Mouse (Mus musculus) ES-Bruce4 (cell line): ENCODE data around the gene Ei24. TPM values are rescaled to one million over a fixed set of nuclear protein-coding genes. Genes with fewer than 3 reads are reported as not detected.

Experiments
- H3K27ac ChIP-seq: 2 replicates; pipeline ENCODE4 v1.5.1; 2012; ENCODE audit warnings: low read length, inconsistent platforms; ENCODE audit not compliant: insufficient read depth
- H3K27me3 ChIP-seq: 2 replicates; pipeline ENCODE4 v1.6.1; 2012; ENCODE audit warnings: mild to moderate bottlenecking, low read length, inconsistent platforms; ENCODE audit not compliant: control insufficient read depth, poor library complexity, insufficient read depth, severe bottlenecking
- H3K36me3 ChIP-seq: 2 replicates; pipeline ENCODE4 v1.6.1; 2012; ENCODE audit warnings: inconsistent platforms, mild to moderate bottlenecking, low read length, moderate library complexity; ENCODE audit not compliant: control insufficient read depth, poor library complexity, insufficient read depth, severe bottlenecking
- H3K4me1 ChIP-seq: one replicate; pipeline ENCODE4 v1.8.1; 2011; ENCODE audit warnings: low read length; ENCODE audit not compliant: control insufficient read depth, insufficient read depth
- H3K4me3 ChIP-seq: 2 replicates; pipeline ENCODE4 v1.5.1; 2011; ENCODE audit warnings: low read depth, mild to moderate bottlenecking, low read length
- H3K9ac ChIP-seq: 2 replicates; pipeline ENCODE4 v1.6.1; 2012; ENCODE audit warnings: low read depth, mild to moderate bottlenecking, inconsistent platforms; ENCODE audit not compliant: poor library complexity, severe bottlenecking
- H3K9me3 ChIP-seq: replicated peaks from 2 replicates; pipeline ENCODE4 v1.6.1; 2012; ENCODE audit warnings: mild to moderate bottlenecking, low read length, inconsistent platforms; ENCODE audit not compliant: control insufficient read depth, poor library complexity, insufficient read depth, severe bottlenecking
- CTCF ChIP-seq: IDR thresholded peaks from one replicate; pipeline ENCODE4 v1.8.1; 2011; ENCODE audit warnings: low read depth, low read length
- EP300 ChIP-seq: IDR thresholded peaks from 2 replicates; pipeline ENCODE4 v1.6.1; 2011; ENCODE audit warnings: low read depth, low read length; ENCODE audit not compliant: insufficient read depth
- POLR2A ChIP-seq: IDR thresholded peaks from one replicate; pipeline ENCODE4 v1.8.1; 2011; ENCODE audit warnings: low read length; ENCODE audit not compliant: insufficient read depth
- polyA plus RNA-seq: library from polyadenylated mRNA; stranded (reverse); fragments of >200 nt; gene quantifications from 2 replicates; pipeline ENCODE4 v1.2.4, GENCODE M21; 2011; ENCODE audit warnings: low read depth; ENCODE audit not compliant: missing spikeins, insufficient read depth, insufficient read length

Gene Ei24
- polyA plus RNA-seq, 1 experiment, result 165 TPM

DNA sequence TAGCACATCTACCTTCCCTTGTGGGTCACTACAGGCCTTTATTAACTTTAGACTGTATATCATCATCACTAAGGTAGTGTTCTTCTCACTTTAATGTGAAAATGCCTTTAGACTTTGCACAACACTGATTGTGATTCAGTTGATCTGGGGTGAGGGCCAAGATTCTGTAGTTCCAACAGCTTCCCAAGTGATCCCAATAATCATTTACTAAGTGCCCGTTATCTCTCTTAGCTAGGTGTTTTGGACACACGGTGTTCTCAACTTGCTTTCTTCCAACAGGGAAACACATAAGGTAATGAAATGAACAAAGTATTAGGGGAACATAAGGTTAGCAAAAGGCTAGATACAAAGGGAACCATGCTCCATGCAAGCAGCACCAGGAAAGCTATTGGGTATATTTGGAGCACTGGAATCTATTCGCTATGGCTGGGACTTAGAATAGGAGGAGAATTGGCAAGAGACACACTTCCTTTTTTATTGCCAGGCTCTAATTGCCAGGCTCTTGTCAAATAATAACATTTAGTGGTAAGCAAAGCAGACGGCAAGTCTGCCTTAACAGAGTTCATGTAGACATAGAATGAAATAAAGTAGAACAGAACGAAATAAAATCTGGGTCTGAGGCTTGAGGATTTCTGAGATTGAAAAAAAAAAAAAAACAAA lies 11.1 kb upstream of the Ei24 start:
- H3K36me3 ChIP-seq, result no peaks in the 10 kb centered on the region; the same call in 1 of the 2 replicates
- no peak overlapping the region for H3K27ac ChIP-seq
- no peak overlapping the region for H3K4me3 ChIP-seq
- peaks cover 7% of the 10 kb centered on the region for H3K4me1 ChIP-seq
- TF ChIP-seq POLR2A (no peak), CTCF (no peak), EP300 (no peak)
- no peak overlapping the region for H3K9ac ChIP-seq
- H3K27me3 ChIP-seq, result no peaks in the 10 kb centered on the region
- no peaks in the 10 kb centered on the region for H3K9me3 ChIP-seq

DNA sequence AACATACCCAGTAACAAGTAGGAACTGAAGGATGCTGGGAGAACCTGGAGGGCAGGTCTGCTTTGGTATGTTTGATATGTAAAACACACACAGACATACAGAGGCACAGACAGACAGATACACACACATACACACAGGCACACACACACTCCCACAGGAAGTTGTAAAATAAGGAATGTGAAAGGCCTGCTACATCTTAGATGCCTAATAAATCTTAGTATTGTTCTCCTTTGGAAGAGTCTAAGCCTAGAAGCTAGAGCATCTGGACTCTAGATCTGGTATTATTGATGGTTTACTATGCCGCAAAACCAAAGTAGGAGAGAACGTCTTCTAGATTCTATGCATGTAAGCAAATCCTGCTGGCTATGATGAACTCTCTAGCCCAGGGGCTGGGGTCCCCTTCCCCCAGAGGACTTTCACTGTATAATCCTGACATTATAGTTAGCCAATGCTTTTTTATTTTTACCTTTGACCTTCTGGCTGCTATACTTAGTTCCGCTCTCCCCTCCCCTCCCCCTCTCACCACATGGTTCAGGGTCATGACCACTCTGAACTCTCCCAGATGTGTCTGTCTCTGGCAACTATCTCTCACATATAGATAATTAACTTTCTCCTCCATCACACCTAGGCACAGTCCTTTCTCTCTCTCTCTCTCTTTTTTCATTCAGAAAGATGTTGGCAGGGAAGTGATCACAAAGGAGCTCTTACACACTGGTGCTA lies 8.2 kb upstream of the Ei24 start:
- no peaks in the 10 kb centered on the region for H3K27me3 ChIP-seq
- 0 out of 2 replicates have a peak overlapping the region, but pooled peaks have one; percentile 18 for H3K9ac ChIP-seq
- H3K4me3 ChIP-seq, result no peak overlapping the region
- TF ChIP-seq CTCF, result no peak
- TF ChIP-seq POLR2A, result no peak
- TF ChIP-seq EP300, result no peak
- H3K27ac ChIP-seq, result peak overlapping the region; percentile 92
- peaks cover 7% of the 10 kb centered on the region for H3K4me1 ChIP-seq
- H3K9me3 ChIP-seq, result no peaks in the 10 kb centered on the region
- no peaks in the 10 kb centered on the region; the same call in 1 of the 2 replicates for H3K36me3 ChIP-seq

DNA sequence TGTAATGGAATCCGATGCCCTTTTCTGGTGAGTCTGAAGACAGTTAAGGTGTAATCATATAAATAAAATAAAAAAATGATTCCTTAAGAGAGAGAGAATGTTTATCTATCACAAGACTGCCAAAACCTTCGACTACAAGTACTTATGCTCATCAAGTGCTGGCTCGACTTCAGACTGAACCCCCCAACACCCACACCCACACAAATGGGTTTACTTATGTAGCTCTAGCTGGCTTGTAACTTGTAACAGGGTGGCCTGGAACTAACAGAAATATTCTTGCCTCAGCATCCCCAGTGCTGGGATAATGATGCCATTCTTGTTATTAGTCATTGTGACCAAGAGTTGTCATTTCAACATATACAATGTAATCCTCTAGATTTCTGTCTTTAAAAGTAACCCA lies 6.7 kb upstream of the Ei24 start:
- Histone ChIP-seq H3K9me3 (no peaks in the 10 kb centered on the region), H3K4me1 (peaks cover 7% of the 10 kb centered on the region), H3K27ac (peak overlapping the region; percentile 92), H3K9ac (0 out of 2 replicates have a peak overlapping the region, but pooled peaks have one; percentile 7), H3K4me3 (no peak overlapping the region), H3K27me3 (no peaks in the 10 kb centered on the region), H3K36me3 (no peaks in the 10 kb centered on the region; the same call in 1 of the 2 replicates)
- TF ChIP-seq EP300 (no peak), POLR2A (no peak), CTCF (no peak)

DNA sequence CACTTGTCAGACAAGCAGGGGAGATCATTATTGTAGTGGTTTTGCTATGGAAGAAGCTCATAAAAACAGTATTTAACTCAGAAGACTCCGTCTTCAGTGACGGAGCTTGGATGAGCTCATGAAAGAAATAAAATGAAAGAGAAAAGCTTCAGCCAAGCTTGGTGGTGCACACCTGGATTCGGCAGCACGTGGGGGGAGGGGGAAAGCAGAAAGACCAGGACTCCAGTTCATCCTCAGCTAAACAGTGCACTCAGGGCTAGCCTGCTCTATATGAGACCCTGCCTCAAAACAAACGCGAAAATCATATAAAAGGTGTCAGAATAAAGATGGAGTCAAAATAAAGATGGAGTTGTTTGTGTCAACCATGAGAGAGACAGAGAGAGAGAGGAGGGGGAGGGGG lies 6.2 kb upstream of the Ei24 start:
- Histone ChIP-seq H3K9ac (0 out of 2 replicates have a peak overlapping the region, but pooled peaks have one; percentile 7), H3K4me1 (peaks cover 7% of the 10 kb centered on the region), H3K9me3 (no peaks in the 10 kb centered on the region), H3K27me3 (no peaks in the 10 kb centered on the region), H3K27ac (peak overlapping the region; percentile 92), H3K36me3 (no peaks in the 10 kb centered on the region; the same call in 1 of the 2 replicates), H3K4me3 (no peak overlapping the region)
- TF ChIP-seq CTCF, result no peak
- no peak for TF ChIP-seq EP300
- TF ChIP-seq POLR2A, result no peak

DNA sequence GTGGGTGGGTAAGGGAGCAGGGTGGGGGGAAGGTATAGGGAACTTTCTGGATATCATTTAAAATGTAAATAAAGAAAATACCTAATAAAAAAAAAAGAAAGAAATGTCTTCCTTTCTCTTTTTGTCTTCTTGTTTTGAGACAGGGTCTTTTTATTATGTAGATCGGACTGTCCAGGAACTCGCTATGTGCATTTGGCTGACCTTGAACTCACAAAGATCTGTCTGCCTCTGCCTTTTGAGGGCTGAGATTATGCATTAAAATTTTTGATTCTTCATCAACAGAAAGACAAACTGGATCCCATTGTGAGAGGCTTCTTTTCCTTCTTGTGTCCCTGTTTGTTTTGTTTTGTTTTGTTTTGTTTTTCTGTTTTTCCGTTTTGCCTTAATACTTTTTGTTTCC lies 5.8 kb upstream of the Ei24 start:
- 0 out of 2 replicates have a peak overlapping the region, but pooled peaks have one; percentile 7 for H3K9ac ChIP-seq
- H3K4me1 ChIP-seq, result peaks cover 7% of the 10 kb centered on the region
- H3K4me3 ChIP-seq, result no peak overlapping the region
- H3K27ac ChIP-seq, result peak overlapping the region; percentile 92
- TF ChIP-seq POLR2A (no peak), EP300 (0 out of 2 replicates have a peak, but pooled peaks have one; percentile 0)
- H3K27me3 ChIP-seq, result no peaks in the 10 kb centered on the region
- no peaks in the 10 kb centered on the region; the same call in 1 of the 2 replicates for H3K36me3 ChIP-seq
- no peaks in the 10 kb centered on the region for H3K9me3 ChIP-seq

DNA sequence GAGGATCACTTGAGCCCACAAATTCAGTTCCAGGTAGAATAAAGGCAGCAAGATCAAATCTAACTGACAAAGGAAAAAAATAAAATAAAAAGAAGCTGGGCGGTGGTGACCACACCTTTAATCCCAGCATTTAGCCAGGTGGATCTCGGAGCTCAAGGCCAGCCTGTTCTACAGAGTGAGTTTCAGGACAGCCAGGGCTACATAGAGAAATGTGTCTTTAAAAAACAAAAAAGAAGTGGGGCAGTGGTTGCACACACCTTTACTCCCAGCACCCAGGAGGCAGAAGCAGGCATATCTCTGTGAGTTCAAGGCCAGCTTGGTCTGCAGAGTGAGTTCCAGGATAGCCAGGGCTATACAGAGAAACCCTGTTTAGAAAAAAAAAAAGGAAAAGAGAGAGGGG lies 4.8 kb upstream of the Ei24 start:
- Histone ChIP-seq H3K4me1 (peaks cover 7% of the 10 kb centered on the region), H3K27me3 (no peaks in the 10 kb centered on the region), H3K9me3 (no peaks in the 10 kb centered on the region), H3K4me3 (no peak overlapping the region), H3K27ac (peak overlapping the region; percentile 99), H3K9ac (peak overlapping the region; percentile 51; the same call in 1 of the 2 replicates), H3K36me3 (no peaks in the 10 kb centered on the region; the same call in 1 of the 2 replicates)
- TF ChIP-seq POLR2A (no peak), CTCF (no peak), EP300 (0 out of 2 replicates have a peak, but pooled peaks have one; percentile 24)
